Mouse (Mus musculus) MEL (cell line): ENCODE measurements around the gene Gpr146. TPM values are rescaled to one million over a fixed set of nuclear protein-coding genes. Genes with fewer than 3 reads are reported as not detected.

Experiments
- DNase-seq: peaks from one replicate; pipeline ENCODE4 v3.0.0; 2011; ENCODE audit warnings: low read depth, low spot score
- H3K27ac ChIP-seq: 2 replicates; pipeline ENCODE4 v1.5.1; 2012; ENCODE audit warnings: low read depth, mild to moderate bottlenecking, control low read depth, low read length, moderate library complexity; ENCODE audit not compliant: control insufficient read depth
- H3K27me3 ChIP-seq, 2 experiments: fragments of 150-350 bp in 1 of 2; sonication (generic) in 1 of 2; 2 replicates each; pipeline ENCODE4 v1.6.1; 2012; ENCODE audit warnings: low read length in 2 of 2, mild to moderate bottlenecking in 2 of 2, improper control_type of control experiment in 1 of 2, moderate library complexity in 1 of 2; ENCODE audit not compliant: insufficient read depth in 2 of 2, control insufficient read depth in 1 of 2
- H3K36me3 ChIP-seq, 2 experiments: 2 replicates each; pipeline ENCODE4 v1.6.1; 2012 to 2014; ENCODE audit warnings: low read length in 2 of 2, improper control_type of control experiment in 1 of 2, inconsistent platforms in 1 of 2, mild to moderate bottlenecking in 1 of 2; ENCODE audit not compliant: insufficient read depth in 2 of 2, control insufficient read depth in 1 of 2
- H3K4me1 ChIP-seq, 2 experiments: fragments of 150-350 bp in 1 of 2; sonication (generic) in 1 of 2; 2 replicates each; pipeline ENCODE4 v1.6.1; 2012; ENCODE audit warnings: low read length in 2 of 2, improper control_type of control experiment in 1 of 2, mild to moderate bottlenecking in 1 of 2; ENCODE audit not compliant: insufficient read depth in 2 of 2, control insufficient read depth in 1 of 2
- H3K4me3 ChIP-seq, 2 experiments: fragments of 150-350 bp in 1 of 2; sonication (generic) in 1 of 2; 2 replicates each; pipeline ENCODE4 v1.5.1; 2012; ENCODE audit warnings: low read depth in 2 of 2, low read length in 2 of 2, mild to moderate bottlenecking in 2 of 2, moderate library complexity in 2 of 2, control low read depth in 1 of 2, improper control_type of control experiment in 1 of 2; ENCODE audit not compliant: control insufficient read depth in 1 of 2, insufficient read depth in 1 of 2
- H3K79me2 ChIP-seq: 2 replicates; pipeline ENCODE4 v1.6.1; 2012; ENCODE audit warnings: mild to moderate bottlenecking, low read length, moderate library complexity; ENCODE audit not compliant: control insufficient read depth, poor library complexity, insufficient read depth
- H3K9ac ChIP-seq: 2 replicates; pipeline ENCODE4 v1.6.1; 2012; ENCODE audit warnings: low read depth, mild to moderate bottlenecking, control low read depth, low read length, moderate library complexity; ENCODE audit not compliant: control insufficient read depth, poor library complexity, severe bottlenecking
- H3K9me3 ChIP-seq: fragments of 150-350 bp; sonication (generic); replicated peaks from 2 replicates; pipeline ENCODE4 v1.6.1; 2012; ENCODE audit warnings: mild to moderate bottlenecking, low read length, improper control_type of control experiment, moderate library complexity; ENCODE audit not compliant: insufficient read depth
- CHD1 ChIP-seq: IDR thresholded peaks from 2 replicates; pipeline ENCODE4 v1.6.1; 2012; ENCODE audit warnings: low read depth, mild to moderate bottlenecking, inconsistent platforms, low read length, improper control_type of control experiment
- CHD2 ChIP-seq: IDR thresholded peaks from 2 replicates; pipeline ENCODE4 v1.6.1; 2011; ENCODE audit warnings: low read length, improper control_type of control experiment
- CTCF ChIP-seq, 3 experiments: IDR thresholded peaks in 2 of 3; conservative IDR thresholded peaks in 1 of 3; 2 replicates each; pipeline ENCODE4 v1.5.1; 2011 to 2012; ENCODE audit warnings: low read length in 3 of 3, low read depth in 2 of 3, mild to moderate bottlenecking in 2 of 3, improper control_type of control experiment in 1 of 3, inconsistent platforms in 1 of 3, mixed read lengths in 1 of 3, moderate library complexity in 1 of 3; ENCODE audit not compliant: control insufficient read depth in 1 of 3, insufficient read depth in 1 of 3, poor library complexity in 1 of 3, severe bottlenecking in 1 of 3
- ETS1 ChIP-seq: IDR thresholded peaks from 2 replicates; pipeline ENCODE4 v1.6.1; 2012; ENCODE audit warnings: low read depth, mild to moderate bottlenecking, inconsistent platforms, low read length, improper control_type of control experiment, moderate library complexity
- GATA1 ChIP-seq: IDR thresholded peaks from 2 replicates; pipeline ENCODE4 v1.6.1; 2011; ENCODE audit warnings: low read depth, low read length, improper control_type of control experiment
- KAT2A ChIP-seq: conservative IDR thresholded peaks from 2 replicates; pipeline ENCODE4 v1.6.1; 2012; ENCODE audit warnings: low read depth, low read length, improper control_type of control experiment, inconsistent platforms
- MAX ChIP-seq: IDR thresholded peaks from 2 replicates; pipeline ENCODE4 v1.6.1; 2011; ENCODE audit warnings: low read length, improper control_type of control experiment
- MAZ ChIP-seq: IDR thresholded peaks from 2 replicates; pipeline ENCODE4 v1.6.1; 2012; ENCODE audit warnings: low read depth, mild to moderate bottlenecking, inconsistent platforms, low read length, improper control_type of control experiment
- MEF2A ChIP-seq: IDR thresholded peaks from 2 replicates; pipeline ENCODE4 v1.6.1; 2014; ENCODE audit warnings: low read depth, mild to moderate bottlenecking, inconsistent platforms, low read length, improper control_type of control experiment; ENCODE audit not compliant: poor library complexity, insufficient replicate concordance, severe bottlenecking; ENCODE audit errors: extremely low read depth
- MXI1 ChIP-seq: IDR thresholded peaks from 2 replicates; pipeline ENCODE4 v1.6.1; 2011; ENCODE audit warnings: mild to moderate bottlenecking, low read depth, low read length, improper control_type of control experiment
- MYC ChIP-seq: IDR thresholded peaks from 2 replicates; pipeline ENCODE4 v1.6.1; 2011; ENCODE audit warnings: low read depth, mild to moderate bottlenecking, low read length, improper control_type of control experiment, moderate library complexity
- NELFE ChIP-seq: IDR thresholded peaks from 2 replicates; pipeline ENCODE4 v1.6.1; 2011; ENCODE audit warnings: low read depth, low read length, improper control_type of control experiment
- NRF1 ChIP-seq: IDR thresholded peaks from 2 replicates; pipeline ENCODE4 v1.6.1; 2014; ENCODE audit warnings: low read depth, mild to moderate bottlenecking, inconsistent platforms, low read length, improper control_type of control experiment, moderate library complexity; ENCODE audit not compliant: poor library complexity, insufficient read depth, severe bottlenecking
- POLR2AphosphoS2 ChIP-seq: IDR thresholded peaks from 2 replicates; pipeline ENCODE4 v1.6.1; 2011; ENCODE audit warnings: low read length, improper control_type of control experiment
- POLR2AphosphoS5 ChIP-seq: IDR thresholded peaks from 2 replicates; pipeline ENCODE4 v1.6.1; 2012; ENCODE audit warnings: low read depth, borderline replicate concordance, mild to moderate bottlenecking, inconsistent platforms, low read length, moderate library complexity, mixed read lengths
- RAD21 ChIP-seq: IDR thresholded peaks from 2 replicates; pipeline ENCODE4 v1.6.1; 2011; ENCODE audit warnings: mild to moderate bottlenecking, low read depth, low read length, improper control_type of control experiment
- RCOR1 ChIP-seq: IDR thresholded peaks from 2 replicates; pipeline ENCODE4 v1.6.1; 2012; ENCODE audit warnings: low read depth, mild to moderate bottlenecking, inconsistent platforms, low read length, improper control_type of control experiment
- SMC3 ChIP-seq: IDR thresholded peaks from 2 replicates; pipeline ENCODE4 v1.6.1; 2011; ENCODE audit warnings: low read depth, low read length, improper control_type of control experiment
- TAL1 ChIP-seq: IDR thresholded peaks from 2 replicates; pipeline ENCODE4 v1.6.1; 2012; ENCODE audit warnings: mild to moderate bottlenecking, inconsistent platforms, low read length, moderate library complexity, mixed read lengths
- USF1 ChIP-seq: IDR thresholded peaks from 2 replicates; pipeline ENCODE4 v1.6.1; 2014; ENCODE audit warnings: low read depth, mild to moderate bottlenecking, inconsistent platforms, low read length, improper control_type of control experiment, moderate library complexity
- ZC3H11A ChIP-seq: IDR thresholded peaks from 2 replicates; pipeline ENCODE4 v1.6.1; 2012; ENCODE audit warnings: low read depth, mild to moderate bottlenecking, inconsistent platforms, low read length, improper control_type of control experiment
- ZKSCAN1 ChIP-seq: IDR thresholded peaks from 2 replicates; pipeline ENCODE4 v1.6.1; 2012; ENCODE audit warnings: low read depth, mild to moderate bottlenecking, inconsistent platforms, low read length, improper control_type of control experiment, moderate library complexity
- ZMIZ1 ChIP-seq: IDR thresholded peaks from 2 replicates; pipeline ENCODE4 v1.6.1; 2012; ENCODE audit warnings: low read depth, mild to moderate bottlenecking, inconsistent platforms, low read length, improper control_type of control experiment, moderate library complexity
- polyA plus RNA-seq, 2 experiments: library from polyadenylated mRNA; stranded (reverse) in 1 of 2; unstranded in 1 of 2; fragments of >175 nt in 1 of 2; fragments of >200 nt in 1 of 2; gene quantifications; 2 replicates each; pipeline versions ENCODE4 v1.2.1 to v1.2.4; 2012; ENCODE audit warnings: low replicate concordance in 2 of 2, low read depth in 1 of 2; ENCODE audit not compliant: insufficient read length in 2 of 2, insufficient read depth in 1 of 2, missing spikeins in 1 of 2
- total RNA-seq: library from RNA; depleted of rRNA; stranded (reverse); fragments of 300-350 nt; gene quantifications from 2 replicates; pipeline ENCODE4 v1.2.3, GENCODE M21; 2012

Gene Gpr146
- total and polyA plus RNA-seq, 3 experiments: 0.92 to 4.5 TPM; not detected in 1

DNA sequence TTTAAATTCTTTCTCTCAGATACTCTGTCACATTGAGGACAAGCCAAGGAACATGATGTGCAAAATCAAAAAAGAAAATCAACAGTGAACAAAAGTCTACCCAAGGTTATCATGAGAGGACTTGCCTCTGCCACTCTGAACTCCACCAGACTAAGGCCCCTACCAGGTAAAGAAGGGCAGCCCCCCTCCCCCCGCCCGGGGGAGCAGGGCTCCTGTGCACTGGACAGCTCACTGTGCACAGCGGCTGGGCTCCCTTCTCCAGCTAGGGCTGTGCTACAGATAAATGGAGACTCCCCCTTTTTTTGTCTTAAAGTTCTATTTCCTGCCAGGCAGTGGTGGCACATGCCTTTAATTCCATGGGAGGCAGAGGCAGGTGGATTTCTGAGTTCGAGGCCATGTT lies 60.3 kb downstream of the Gpr146 start:
- Histone ChIP-seq H3K79me2 (peaks cover 1% of the 10 kb centered on the region; the same call in 1 of the 2 replicates), H3K27me3 (no peaks in the 10 kb centered on the region), H3K9me3 (no peaks in the 10 kb centered on the region), H3K9ac (no peak overlapping the region), H3K4me3 (no peak overlapping the region)
- no peak for TF ChIP-seq MAX
- TF ChIP-seq MXI1: no peak
- no peak for TF ChIP-seq MYC
- no peak for TF ChIP-seq POLR2AphosphoS2
- TF ChIP-seq ZMIZ1: no peak
- no peak for TF ChIP-seq GATA1
- no peak for TF ChIP-seq ETS1
- TF ChIP-seq RAD21: no peak
- no peak for TF ChIP-seq CHD1
- TF ChIP-seq ZKSCAN1: no peak
- TF ChIP-seq MEF2A: no peak
- TF ChIP-seq RCOR1: no peak
- no peak for TF ChIP-seq KAT2A
- TF ChIP-seq, all 39 proteins: peak for 0
- Histone ChIP-seq H3K4me1 (no peaks in the 10 kb centered on the region), H3K27ac (no peak overlapping the region), H3K36me3 (peaks cover 0 to 4% of the 10 kb centered on the region in 2 experiments; a peak in 1 of 4 replicates)
- no peak for DNase-seq

DNA sequence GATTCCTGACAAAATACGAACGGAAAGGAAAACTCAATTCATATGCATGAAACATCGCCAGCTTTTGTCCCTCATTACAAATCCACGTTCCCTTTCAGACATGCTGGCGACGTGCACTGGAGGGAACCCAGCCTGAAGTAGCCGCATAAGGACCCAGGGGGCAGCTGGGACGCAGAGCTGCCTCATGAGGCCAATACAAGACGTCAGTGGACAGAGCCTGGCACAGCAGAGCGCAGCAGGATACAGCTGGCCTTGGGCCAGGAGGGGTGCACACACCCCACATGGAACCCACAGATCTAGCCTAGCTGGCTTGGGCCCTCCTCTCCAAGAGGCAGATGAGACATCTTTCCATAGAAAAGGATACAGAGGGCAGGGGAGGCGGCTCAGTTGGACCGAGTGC lies 60.9 kb downstream of the Gpr146 start:
- H3K4me3 ChIP-seq: no peak overlapping the region
- no peak overlapping the region for H3K9ac ChIP-seq
- DNase-seq: no peak
- H3K27me3 ChIP-seq: no peaks in the 10 kb centered on the region
- peaks cover 0 to 4% of the 10 kb centered on the region in 2 experiments; a peak in 1 of 4 replicates for H3K36me3 ChIP-seq
- peaks cover 1% of the 10 kb centered on the region; the same call in 1 of the 2 replicates for H3K79me2 ChIP-seq
- H3K27ac ChIP-seq: no peak overlapping the region
- no peaks in the 10 kb centered on the region for H3K4me1 ChIP-seq
- TF ChIP-seq POLR2AphosphoS2: no peak
- no peak for TF ChIP-seq MAZ
- no peak for TF ChIP-seq POLR2AphosphoS5
- TF ChIP-seq MYC: no peak
- TF ChIP-seq ZC3H11A: no peak
- TF ChIP-seq MAX: no peak
- no peak for TF ChIP-seq CTCF (IDR thresholded peaks at IDR 0.05 in 2 of 3, conservative IDR thresholded peaks at IDR 0.05 in 1 of 3; ENCODE audit: control insufficient read depth in 1 of 3, insufficient read depth in 1 of 3, low read depth in 2 of 3, low read length in 3 of 3, poor library complexity in 1 of 3, severe bottlenecking in 1 of 3)
- no peak for TF ChIP-seq KAT2A
- TF ChIP-seq CHD2: no peak
- TF ChIP-seq TAL1: no peak
- no peak for TF ChIP-seq SMC3
- no peak for TF ChIP-seq RCOR1
- TF ChIP-seq NRF1: no peak
- no peak for TF ChIP-seq ETS1
- TF ChIP-seq NELFE: no peak
- no peak for TF ChIP-seq USF1
- no peak for TF ChIP-seq RAD21
- TF ChIP-seq ZMIZ1: no peak
- H3K9me3 ChIP-seq: no peaks in the 10 kb centered on the region
